In genomic region chr9:71827371-71827770, GRCm38 (mm10) we compare ENCODE assay signal across 22 mouse cellular contexts. TPM values are rescaled to one million over a fixed set of nuclear protein-coding genes. Genes with fewer than 3 reads are reported as not detected.
DNase-seq lines count a peak whose midpoint lies in the region; ATAC-seq and TF ChIP-seq lines count a peak whose summit lies in the region.
"Had no signal": no experiment of that assay in that cellular context is flagged by ENCODE, and none has a peak within 500 bp of the region (broad histone marks: within the 10 kb centered on the region; RNA-seq: fewer than 3 reads in every experiment).

No protein-coding gene starts in this region.

- 0 out of 2 replicates have a peak overlapping the region, but pooled peaks have one; percentile 56 for H3K27ac ChIP-seq in cerebellum, adult 2 months (ENCODE audit: insufficient read depth, low read length)
- H3K27ac ChIP-seq in liver, embryonic 12.5 days = no peak overlapping the region
- H3K27ac ChIP-seq: embryonic facial prominence, embryonic 10.5 days; forebrain, embryonic 13.5 days; heart, embryonic 15.5 days; hindbrain, embryonic 13.5 days; hindbrain, postnatal 0 days had no signal

- no peak overlapping the region for H3K9ac ChIP-seq in liver, embryonic 12.5 days
- H3K9ac ChIP-seq: forebrain, embryonic 13.5 days; forebrain, postnatal 0 days; heart, embryonic 15.5 days; hindbrain, embryonic 13.5 days had no signal

- no peak for TF ChIP-seq CTCF in cerebellum, adult 2 months (IDR thresholded peaks at IDR 0.05; ENCODE audit: borderline replicate concordance, insufficient read depth, low read depth, low read length)

- no peak for TF ChIP-seq POLR2A in cerebellum, adult 2 months (IDR thresholded peaks at IDR 0.05; ENCODE audit: borderline replicate concordance, insufficient read depth, low read length)

- ATAC-seq in liver, embryonic 12.5 days = no peak
- ATAC-seq: CD4-positive, CD25-positive, alpha-beta regulatory T cell, adult 4 months; forebrain, embryonic 13.5 days; forebrain, postnatal 0 days; hindbrain, postnatal 0 days had no signal

- H3K4me1 ChIP-seq in cerebellum, adult 2 months (ENCODE audit: control insufficient read depth, insufficient read depth, low read length) = peaks cover 29% of the 10 kb centered on the region
- 0 out of 2 replicates have a peak, but pooled peaks cover 5% of the 10 kb centered on the region for H3K4me1 ChIP-seq in liver, embryonic 12.5 days
- H3K4me1 ChIP-seq: forebrain, embryonic 13.5 days had no signal

- H3K4me2 ChIP-seq in liver, embryonic 12.5 days = no peak overlapping the region
- H3K4me2 ChIP-seq: forebrain, embryonic 13.5 days; heart, embryonic 11.5 days; heart, embryonic 15.5 days; hindbrain, embryonic 13.5 days had no signal

- 49% methylated on average over 5 of the region's 5 CpGs for WGBS in cerebellum, adult 2 months
- WGBS in liver, embryonic 12.5 days (ENCODE audit: insufficient replicate concordance) = 78% methylated on average over 5 of the region's 5 CpGs

- H3K9me3 ChIP-seq in liver, embryonic 12.5 days (replicated peaks) = no peaks in the 10 kb centered on the region
- H3K9me3 ChIP-seq: embryonic facial prominence, embryonic 10.5 days; forebrain, embryonic 13.5 days; G1E; heart, embryonic 15.5 days; hindbrain, embryonic 13.5 days had no signal

- peak; percentile 49 for DNase-seq in cerebellum, adult 11 months
- no peak for DNase-seq in cerebellum, postnatal 4 days (ENCODE audit: low spot score in 2 of 2)
- peak; percentile 66 to 80 for DNase-seq in cerebellum, adult 2 months
- peak; percentile 70 to 72 for DNase-seq in cerebellum, postnatal 10 days
- no peak for DNase-seq in heart, adult 18-20 months
- no peak for DNase-seq in adrenal gland, postnatal 10 days
- DNase-seq: adrenal gland, postnatal 14 days; B cell, adult 2 months; forebrain, postnatal 0 days; gastrocnemius, postnatal 10 days; heart, adult 2 months; heart, postnatal 14 days; kidney, adult 18-20 months had no signal

- no peaks in the 10 kb centered on the region for H3K27me3 ChIP-seq in cerebellum, adult 2 months (ENCODE audit: control insufficient read depth, insufficient read depth, low read length)
- no peaks in the 10 kb centered on the region; the same call in 1 of the 2 replicates for H3K27me3 ChIP-seq in liver, embryonic 12.5 days (replicated peaks)
- H3K27me3 ChIP-seq: forebrain, embryonic 13.5 days; heart, embryonic 15.5 days; hindbrain, embryonic 13.5 days had no signal

- no peaks in the 10 kb centered on the region for H3K36me3 ChIP-seq in liver, embryonic 12.5 days
- H3K36me3 ChIP-seq: embryonic facial prominence, embryonic 10.5 days; G1E; heart, embryonic 15.5 days; hindbrain, embryonic 13.5 days had no signal

- no peak overlapping the region for H3K4me3 ChIP-seq in cerebellum, adult 2 months (replicated peaks; ENCODE audit: insufficient read depth, low read depth, low read length)
- H3K4me3 ChIP-seq in liver, embryonic 12.5 days = no peak overlapping the region
- H3K4me3 ChIP-seq: embryonic facial prominence, embryonic 10.5 days; forebrain, embryonic 13.5 days; heart, adult 2 months; heart, embryonic 15.5 days; hindbrain, embryonic 13.5 days had no signal

RNA-seq across cellular contexts. Expression of gene Cgnl1, which starts 56.0 kb away (rescaled TPM):
- 25.0 and 25.9 TPM in 2 replicates for polyA plus RNA-seq in cerebellum, adult 2 months (2012; rRNA removed)
- total RNA-seq in heart, adult 18-20 months (2021) = 10 to 100 TPM; 36.7 to 38.2 TPM
- polyA plus RNA-seq in liver, embryonic 12.5 days (2016; fragmentation: Nextera tagmentation; extraction: Ambion mirVana) = 3.0 TPM in 2 replicates
- total RNA-seq in adrenal gland, postnatal 10 days (2021) = 10 to 100 TPM; 55.5 to 61.5 TPM
- polyA plus RNA-seq: CD4-positive, CD25-positive, alpha-beta regulatory T cell, adult 4 months had no signal

Comparison
In these comparisons a context has a peak if more than half of its experiments do, and no peak if none do; other contexts are left out.
1. DNase-seq: peak in cerebellum, adult 11 months (single experiment), cerebellum, adult 2 months (2 of 2) and cerebellum, postnatal 10 days (2 of 2); none in cerebellum, postnatal 4 days (0 of 2), heart, adult 18-20 months (0 of 2) and adrenal gland, postnatal 10 days (single experiment).